8 mouse cellular contexts compared by ENCODE assay signal in genomic region chr17:88529519-88530235, GRCm38 (mm10). TPM values are rescaled to one million over a fixed set of nuclear protein-coding genes. Genes with fewer than 3 reads are reported as not detected.
DNase-seq lines count a peak whose midpoint lies in the region; ATAC-seq lines count a peak whose summit lies in the region.

Gene Ppp1r21, plus strand, starts transcription at chr17:88530118.

- H3K27ac ChIP-seq in heart, embryonic 14.5 days (replicated peaks in 1 of 2; ENCODE audit: control insufficient read depth in 1 of 2, insufficient read depth in 1 of 2, low read depth in 2 of 2, low read length in 2 of 2), result peak within 1 kb of the TSS; percentile 70 to 75
- H3K27ac ChIP-seq in liver, embryonic 13.5 days, result peak within 1 kb of the TSS; percentile 29
- peak within 1 kb of the TSS; percentile 72 for H3K27ac ChIP-seq in stomach, embryonic 16.5 days (ENCODE audit: low read length)

- H3K9me3 ChIP-seq in heart, embryonic 14.5 days (ENCODE audit: control insufficient read depth, low read length), result no peaks in the 10 kb centered on the region
- H3K9me3 ChIP-seq in liver, embryonic 13.5 days (replicated peaks), result no peaks in the 10 kb centered on the region
- H3K9me3 ChIP-seq in stomach, embryonic 16.5 days (replicated peaks; ENCODE audit: control insufficient read depth, low read length), result no peaks in the 10 kb centered on the region

- DNase-seq in c-Kit-negative CD71-positive TER-119-positive erythroid progenitor cells, embryonic 14.5 days (ENCODE audit: low read depth, low spot score), result peak; percentile 82
- peak; percentile 86 for DNase-seq in fibroblast of lung, adult 2 months (ENCODE audit: low read depth)
- peak; percentile 99 for DNase-seq in kidney, postnatal 14 days
- peak; percentile 94 for DNase-seq in liver, embryonic 13.5 days
- peak; percentile 98 for DNase-seq in neural tube, embryonic 10.5 days (ENCODE audit: extremely low spot score, low spot score)

- peak; percentile 86 for ATAC-seq in CD4-positive, CD25-positive, alpha-beta regulatory T cell, adult 4 months
- peak; percentile 98 for ATAC-seq in heart, embryonic 14.5 days (ENCODE audit: insufficient number of reproducible peaks, insufficient read depth, low FRiP score, low read depth)
- peak; percentile 96 for ATAC-seq in liver, embryonic 13.5 days (ENCODE audit: low read depth)
- ATAC-seq in stomach, embryonic 16.5 days (ENCODE audit: insufficient read depth, low FRiP score), result peak; percentile 98

- no peaks in the 10 kb centered on the region for H3K27me3 ChIP-seq in heart, embryonic 14.5 days (ENCODE audit: control insufficient read depth, insufficient read depth, low read length)
- H3K27me3 ChIP-seq in liver, embryonic 13.5 days, result peaks cover 14% of the 10 kb centered on the region
- H3K27me3 ChIP-seq in stomach, embryonic 16.5 days (ENCODE audit: control insufficient read depth, insufficient read depth, low read length), result no peaks in the 10 kb centered on the region

- H3K36me3 ChIP-seq in heart, embryonic 14.5 days (ENCODE audit: control insufficient read depth, insufficient read depth, low read length), result no peaks in the 10 kb centered on the region
- no peaks in the 10 kb centered on the region for H3K36me3 ChIP-seq in liver, embryonic 13.5 days
- no peaks in the 10 kb centered on the region for H3K36me3 ChIP-seq in stomach, embryonic 16.5 days (ENCODE audit: control insufficient read depth, insufficient read depth, low read length)

- peaks cover 5 to 12% of the 10 kb centered on the region in 2 experiments for H3K4me1 ChIP-seq in heart, embryonic 14.5 days (ENCODE audit: control insufficient read depth in 2 of 2, insufficient read depth in 2 of 2, low read length in 2 of 2)
- peaks cover 21% of the 10 kb centered on the region for H3K4me1 ChIP-seq in liver, embryonic 13.5 days (replicated peaks)
- peaks cover 5% of the 10 kb centered on the region; the same call in 1 of the 2 replicates for H3K4me1 ChIP-seq in stomach, embryonic 16.5 days (ENCODE audit: control insufficient read depth, insufficient read depth, low read length)

- H3K9ac ChIP-seq in heart, embryonic 14.5 days (ENCODE audit: low read length), result peak within 1 kb of the TSS; percentile 79
- peak within 1 kb of the TSS; percentile 81 for H3K9ac ChIP-seq in liver, embryonic 13.5 days
- H3K9ac ChIP-seq in stomach, embryonic 16.5 days (ENCODE audit: low read length), result peak within 1 kb of the TSS; percentile 77

- WGBS in heart, embryonic 14.5 days, result 9% methylated on average over 35 of the region's 49 CpGs
- WGBS in liver, embryonic 13.5 days (ENCODE audit: insufficient replicate concordance), result 6% methylated on average over 47 of the region's 49 CpGs
- WGBS in stomach, embryonic 16.5 days, result 6% methylated on average over 47 of the region's 49 CpGs

- H3K4me2 ChIP-seq in heart, embryonic 14.5 days (ENCODE audit: low read length), result peak within 1 kb of the TSS; percentile 86
- H3K4me2 ChIP-seq in liver, embryonic 13.5 days, result peak within 1 kb of the TSS; percentile 89
- peak within 1 kb of the TSS; percentile 72 for H3K4me2 ChIP-seq in stomach, embryonic 16.5 days (ENCODE audit: low read depth, low read length)

- peak within 1 kb of the TSS; percentile 68 to 81 for H3K4me3 ChIP-seq in heart, embryonic 14.5 days (ENCODE audit: control insufficient read depth in 1 of 2, insufficient read depth in 1 of 2, low read depth in 1 of 2, low read length in 2 of 2)
- peak within 1 kb of the TSS; percentile 83 for H3K4me3 ChIP-seq in liver, embryonic 13.5 days (replicated peaks)
- H3K4me3 ChIP-seq in stomach, embryonic 16.5 days (replicated peaks; ENCODE audit: low read length), result peak within 1 kb of the TSS; percentile 68

RNA-seq across cellular contexts. Expression of gene Ppp1r21, which starts in this region (rescaled TPM):
- polyA plus RNA-seq in CD4-positive, CD25-positive, alpha-beta regulatory T cell, adult 4 months (2017; shearing (Covaris generic)), result 10 to 100 TPM; 26.4 to 39.4 TPM
- polyA plus RNA-seq in heart, embryonic 14.5 days (2014; fragmentation: Nextera tagmentation; extraction: Ambion mirVana), result 13.3 and 17.0 TPM in 2 replicates
- 7.7 and 8.0 TPM in 2 replicates for polyA plus RNA-seq in liver, embryonic 13.5 days (2015; fragmentation: Nextera tagmentation; extraction: Ambion mirVana)
- polyA plus RNA-seq in stomach, embryonic 16.5 days (2015; fragmentation: Nextera tagmentation; extraction: Ambion mirVana), result 19.6 and 21.8 TPM in 2 replicates

Comparison
In these comparisons a context has a peak if more than half of its experiments do, and no peak if none do; other contexts are left out.
1. Peak in every context shown above with its lines: DNase-seq, ATAC-seq, H3K4me3 ChIP-seq and H3K27ac ChIP-seq.